Mouse (Mus musculus) forelimb bud, embryonic 11.5 days (tissue): ENCODE results near the gene Poc5.

Source experiments
- DNase-seq: peaks from one replicate; pipeline ENCODE4 v3.0.0-alpha.2; 2012; ENCODE audit warnings: low read depth, low spot score

Gene Poc5

DNA sequence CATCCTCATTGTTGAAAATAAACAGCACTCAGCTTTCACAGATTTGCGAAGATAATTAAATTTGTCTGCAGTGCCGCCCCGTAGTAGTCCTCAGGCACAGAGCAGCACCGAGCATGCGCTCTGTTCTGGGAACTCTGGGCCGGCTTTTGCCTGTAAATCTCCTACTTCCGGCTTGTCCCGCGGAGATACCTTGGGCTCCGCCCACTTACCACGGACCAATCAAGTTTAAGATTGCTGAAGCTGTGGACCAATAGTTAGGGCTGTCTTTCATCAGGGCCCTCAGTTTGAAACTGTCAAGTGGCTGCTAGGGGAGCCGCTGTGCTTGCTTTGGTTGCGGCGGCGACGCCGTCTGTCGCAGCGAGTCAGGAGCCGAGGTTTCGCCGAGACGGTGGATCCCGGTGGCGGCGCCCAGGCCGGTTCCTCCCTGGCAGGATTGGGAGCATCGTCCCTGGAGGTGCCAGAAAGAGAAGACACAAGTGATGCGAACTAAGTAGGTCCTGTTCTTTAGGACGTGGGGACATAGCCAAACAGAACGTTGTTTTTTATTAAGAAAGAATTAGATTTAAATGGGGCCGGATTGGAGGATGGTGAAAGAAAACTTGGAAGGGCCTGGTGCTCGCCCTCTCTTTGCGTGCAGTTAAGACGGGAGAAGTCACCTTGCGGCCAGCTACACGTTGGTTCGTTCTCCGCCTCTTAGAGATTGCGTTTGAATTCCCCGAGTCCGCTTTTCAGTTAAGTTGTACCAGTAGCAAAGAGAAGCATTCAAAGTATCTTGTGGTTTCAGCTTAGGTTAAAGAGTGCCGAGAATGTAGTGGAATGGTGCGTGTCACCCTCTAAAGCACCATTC, at the start of gene Poc5:
Gene Poc5 (plus strand): TSS at position 253 of the 847 bp plus-strand sequence.
- peak; percentile 99 for DNase-seq

DNA sequence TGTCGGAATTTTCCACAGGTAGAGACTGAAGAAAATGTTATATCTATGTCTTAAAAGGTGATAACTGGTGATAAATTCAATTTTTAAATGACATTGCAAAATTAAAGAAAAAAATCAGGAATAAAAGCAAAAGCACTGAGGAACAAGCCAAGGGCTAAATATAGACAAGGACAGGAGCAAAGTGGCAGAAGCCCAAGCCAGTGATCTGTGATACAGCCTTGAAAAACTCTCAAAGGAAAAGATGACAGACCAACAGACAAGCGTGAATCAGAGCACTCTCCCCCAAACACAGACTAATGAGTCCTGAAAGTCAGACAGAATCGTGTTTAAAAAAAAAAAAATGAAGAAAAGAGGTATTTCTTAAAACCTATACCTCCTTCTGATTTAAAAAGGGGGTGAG, 46.6 kb upstream of the Poc5 start:
- no peak for DNase-seq

DNA sequence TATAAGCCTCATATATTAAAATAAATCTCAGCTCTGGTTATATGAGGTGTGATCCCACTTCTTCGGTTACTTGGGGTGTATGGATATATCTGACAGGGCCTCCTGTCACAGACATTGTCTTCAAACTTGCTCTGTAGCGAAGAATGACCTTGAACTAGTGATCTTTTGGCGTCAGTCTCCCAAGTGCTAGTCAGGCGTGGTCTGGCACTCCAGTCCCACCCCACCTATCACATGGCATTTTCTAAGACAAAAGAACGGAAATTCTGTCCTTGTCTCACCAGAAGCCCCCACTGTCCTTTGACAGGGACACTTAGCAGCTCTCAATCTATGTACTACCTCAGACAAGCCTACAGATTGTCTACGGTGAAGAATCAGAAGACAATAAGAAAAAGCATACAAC, 43.3 kb upstream of the Poc5 start:
- DNase-seq = no peak

DNA sequence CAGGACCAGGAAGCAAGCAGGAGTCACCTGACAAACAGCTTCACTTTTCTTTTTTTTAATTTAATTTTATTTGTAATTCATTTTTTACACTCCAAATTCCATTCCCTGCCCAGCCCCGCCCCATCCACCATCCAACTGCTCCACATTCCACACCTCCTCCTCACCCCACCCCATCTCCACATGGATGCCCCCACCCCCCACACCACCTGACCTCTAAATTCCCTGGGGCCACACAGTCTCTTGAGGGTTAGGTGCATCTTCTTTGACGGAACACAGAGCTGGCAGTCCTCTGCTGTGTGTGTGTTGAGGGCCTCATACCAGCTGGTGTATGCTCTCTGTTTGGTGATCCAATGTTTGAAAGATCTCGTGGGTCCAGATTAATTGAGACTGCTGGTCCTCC, 41.5 kb upstream of the Poc5 start:
- no peak for DNase-seq

DNA sequence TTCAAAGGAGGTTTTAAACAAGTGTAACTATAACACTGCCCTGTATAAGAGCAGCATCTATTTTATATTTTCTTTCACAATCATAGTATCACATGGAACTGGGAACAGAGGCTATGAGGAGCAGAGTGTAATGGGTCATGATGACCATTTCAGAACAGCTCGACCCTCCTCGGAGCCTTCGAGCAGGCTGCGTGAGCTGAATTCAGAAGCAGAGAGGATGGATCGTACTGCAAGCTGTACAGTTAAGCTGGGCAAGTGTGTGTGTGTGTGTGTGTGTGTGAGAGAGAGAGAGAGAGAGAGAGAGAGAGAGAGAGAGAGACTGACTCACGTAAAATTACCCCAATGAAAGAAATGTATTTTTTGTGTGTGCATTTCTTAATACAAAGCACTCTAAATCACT, 37.9 kb upstream of the Poc5 start:
- DNase-seq = no peak

DNA sequence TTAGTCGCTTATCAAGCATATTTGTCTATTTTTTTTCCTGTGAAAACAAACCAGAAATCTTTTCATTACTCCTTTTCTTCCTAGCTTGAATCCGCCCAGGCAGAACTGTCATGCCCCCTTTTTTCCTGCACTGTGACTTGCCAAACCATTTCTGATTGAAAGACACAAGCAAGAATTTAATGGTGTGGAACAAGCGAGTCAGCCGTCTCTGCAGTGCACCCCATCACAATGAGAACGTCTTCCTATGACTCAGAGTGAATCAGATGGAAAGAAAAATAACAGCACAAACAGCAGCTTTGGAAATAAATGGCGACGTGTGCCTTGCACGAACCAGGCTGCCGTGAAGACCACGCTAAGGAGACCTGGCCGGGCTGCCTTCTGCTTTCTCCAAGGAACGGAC, 36.8 kb upstream of the Poc5 start:
- DNase-seq = no peak

DNA sequence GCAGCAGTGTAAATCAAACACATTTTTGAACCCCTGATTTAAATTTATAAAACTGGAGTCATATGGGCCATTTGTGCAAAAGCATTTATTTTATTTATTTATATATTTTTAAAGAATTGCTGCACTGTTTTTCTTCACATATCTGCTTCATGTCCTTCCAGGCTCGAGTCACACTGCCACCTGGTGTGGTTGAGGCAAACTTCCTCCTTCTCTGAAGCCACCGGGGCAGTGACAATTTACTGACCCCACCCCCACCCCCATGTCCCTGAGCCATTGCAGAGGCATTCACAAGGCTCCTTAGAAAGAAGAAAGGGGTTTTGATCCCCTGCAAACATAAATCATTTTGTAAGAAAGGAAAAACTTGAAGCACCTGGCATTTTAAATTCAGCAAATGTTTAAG, 12.6 kb upstream of the Poc5 start:
- DNase-seq = no peak

DNA sequence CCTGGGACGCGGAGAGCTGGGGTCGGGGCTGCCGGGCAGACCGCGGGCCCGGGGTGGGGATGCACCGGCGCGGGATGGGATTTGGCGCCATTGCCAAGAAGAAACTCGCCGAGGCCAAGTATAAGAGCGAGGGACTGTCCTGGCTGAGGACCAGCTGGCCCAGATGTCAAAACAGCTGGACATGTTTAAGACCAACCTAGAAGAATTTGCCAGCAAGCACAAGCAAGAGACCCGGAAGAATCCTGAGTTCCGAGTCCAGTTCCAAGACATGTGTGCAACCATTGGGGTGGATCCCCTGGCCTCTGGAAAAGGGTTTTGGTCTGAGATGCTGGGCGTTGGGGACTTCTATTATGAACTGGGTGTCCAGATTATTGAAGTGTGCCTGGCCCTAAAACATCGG, 11.2 kb upstream of the Poc5 start:
- DNase-seq = no peak

DNA sequence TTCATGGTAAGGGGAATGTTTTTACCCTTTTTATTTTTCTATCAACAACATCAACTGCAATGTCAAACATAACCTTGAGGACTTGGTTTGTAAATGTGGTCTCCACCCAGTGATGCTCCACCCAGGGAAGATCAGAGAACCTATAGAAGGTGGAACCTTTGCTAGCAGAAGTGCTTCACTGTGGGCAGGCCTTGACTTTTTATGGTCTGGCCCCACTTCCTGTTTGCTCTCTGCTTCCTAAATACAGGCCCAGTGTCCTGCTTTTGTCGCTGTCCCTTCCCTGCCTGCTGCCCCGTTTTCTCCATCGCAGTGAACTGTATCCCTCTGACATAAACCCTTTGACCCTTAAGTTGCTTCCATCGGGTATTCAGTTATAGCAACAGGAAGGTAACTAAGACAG, 10.2 kb upstream of the Poc5 start:
- no peak for DNase-seq

DNA sequence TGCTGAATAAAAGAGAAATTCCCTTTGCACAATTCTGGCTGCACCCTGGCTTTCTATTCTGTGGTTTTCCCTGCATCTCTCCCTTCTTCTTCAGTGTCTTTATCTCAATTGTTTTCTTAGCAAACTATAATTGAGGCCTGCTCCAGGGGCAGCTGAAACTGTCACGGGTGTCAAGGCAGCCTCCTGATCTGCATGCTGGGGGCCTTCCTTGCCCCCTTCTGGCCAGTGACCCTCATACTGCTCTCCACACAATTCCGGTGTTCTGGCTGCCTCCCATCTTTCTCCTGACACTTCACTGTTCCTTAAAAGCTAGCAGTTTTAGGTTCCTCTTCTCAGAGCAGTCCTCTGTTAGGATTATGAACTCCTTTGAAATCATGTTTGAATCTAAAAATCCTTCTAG, 1.2 kb downstream of the Poc5 start:
- DNase-seq = no peak

DNA sequence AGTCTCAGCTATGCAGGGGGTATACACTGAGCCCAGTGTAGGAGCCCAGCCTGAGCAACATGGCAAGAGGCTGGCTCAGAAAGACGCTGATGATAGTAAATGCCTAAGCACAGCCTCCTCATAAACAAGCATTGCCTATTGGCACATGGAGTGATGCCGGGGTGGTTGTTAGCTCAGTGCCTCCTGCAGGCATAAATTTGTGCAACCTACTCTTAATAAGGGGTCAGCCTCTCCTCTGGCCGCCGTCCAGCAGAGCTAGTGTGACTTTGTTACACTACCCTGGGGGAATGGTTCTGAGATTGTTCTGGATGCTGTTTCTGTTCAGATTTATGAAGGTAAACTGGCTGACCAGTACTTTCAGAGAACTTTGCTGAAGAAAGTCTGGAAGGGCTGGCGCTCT, 13.2 kb downstream of the Poc5 start:
- DNase-seq = no peak

DNA sequence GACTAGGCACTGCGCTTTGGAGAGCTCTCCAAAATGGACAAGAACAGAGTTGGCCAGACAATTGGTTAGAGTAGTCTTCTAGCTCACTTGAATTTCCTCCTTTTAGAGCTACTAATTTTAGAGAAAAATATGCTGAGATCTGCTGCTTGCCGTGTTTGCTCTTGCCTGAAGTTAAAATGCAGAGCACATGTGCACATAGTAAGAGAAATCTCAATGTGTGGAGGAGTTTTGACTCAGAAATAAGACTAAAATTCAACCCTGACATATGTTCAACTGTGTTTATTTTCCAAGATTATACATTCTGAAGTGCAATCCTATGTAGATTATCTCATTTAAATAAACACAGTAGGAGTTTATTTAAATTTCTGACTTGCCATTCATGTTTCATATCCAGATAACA, 17.4 kb downstream of the Poc5 start:
- DNase-seq = no peak

DNA sequence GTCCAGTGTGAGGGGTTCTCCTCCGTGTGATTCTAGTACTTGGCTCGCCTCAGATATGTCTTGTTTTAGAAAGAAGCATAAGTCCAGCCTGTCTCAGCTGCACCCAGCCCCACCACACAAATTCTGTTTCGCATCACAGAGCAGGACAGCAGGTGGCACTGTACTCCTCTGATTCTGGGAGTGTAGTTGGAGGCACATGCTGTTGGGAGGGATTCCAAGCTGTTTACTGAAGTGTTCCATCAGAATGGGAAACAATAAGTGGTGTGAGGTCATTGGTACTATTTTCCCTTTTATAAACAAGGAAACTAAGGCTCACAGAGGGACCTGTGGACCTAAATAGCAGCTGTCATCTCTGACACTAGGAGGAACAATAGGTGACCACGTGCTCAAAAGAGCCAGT, 18.9 kb downstream of the Poc5 start:
- no peak for DNase-seq

DNA sequence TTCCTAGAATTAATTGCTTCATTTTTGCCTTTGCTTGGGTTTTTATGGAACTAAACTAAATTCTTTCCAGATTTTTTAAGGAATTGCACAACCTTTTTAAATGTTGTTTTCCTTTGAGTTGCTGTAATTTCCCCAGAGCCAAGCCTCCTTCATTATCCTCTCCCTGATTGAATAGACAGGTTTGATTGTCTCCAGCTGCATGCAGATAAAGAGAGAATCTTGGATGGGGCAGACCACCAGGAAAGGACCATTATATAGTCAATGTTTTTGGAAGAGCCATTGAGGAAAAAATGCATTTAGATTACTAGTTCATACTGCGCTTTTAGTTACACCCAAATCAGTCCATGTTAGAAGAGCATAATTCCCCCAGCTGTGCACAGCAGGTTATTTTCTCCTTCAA, 20.7 kb downstream of the Poc5 start:
- DNase-seq = no peak

DNA sequence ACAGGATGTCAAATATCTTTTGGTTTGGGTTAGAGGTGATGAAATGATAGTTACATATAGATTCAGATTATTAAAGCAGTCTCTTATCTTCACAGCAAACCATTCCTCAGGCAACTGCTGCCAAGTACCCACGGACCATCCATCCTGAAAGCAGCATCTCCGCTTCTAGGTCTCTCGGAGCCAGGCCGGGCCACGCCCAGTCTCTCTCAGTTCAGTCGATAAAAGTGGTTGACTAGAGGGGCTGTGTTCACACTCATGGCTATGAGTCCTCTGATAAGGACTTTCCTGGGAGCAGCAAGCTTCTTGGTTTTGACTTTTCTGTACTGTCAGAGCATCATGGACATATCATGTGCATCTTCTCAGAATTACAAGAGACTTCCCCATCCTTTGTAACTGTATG, 26.3 kb downstream of the Poc5 start:
- DNase-seq = no peak

DNA sequence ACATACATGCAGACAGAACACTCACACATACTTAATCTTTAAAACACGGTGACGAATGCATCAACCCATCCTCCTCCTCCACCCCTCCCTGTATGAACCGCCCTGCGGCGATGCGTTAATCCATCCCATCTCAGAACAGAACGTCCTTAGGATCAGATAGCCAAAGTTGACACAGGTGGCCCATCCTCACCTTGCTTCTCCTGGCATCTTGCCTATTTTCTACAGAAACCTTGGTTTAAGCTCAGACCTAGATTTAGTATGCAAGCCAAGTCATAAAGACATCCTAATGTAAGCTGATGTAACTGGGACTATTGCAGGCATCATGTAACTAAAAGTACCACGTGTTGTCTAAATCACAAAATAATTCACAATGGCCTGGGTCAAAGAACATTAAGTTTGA, 28.3 kb downstream of the Poc5 start:
- DNase-seq = no peak

DNA sequence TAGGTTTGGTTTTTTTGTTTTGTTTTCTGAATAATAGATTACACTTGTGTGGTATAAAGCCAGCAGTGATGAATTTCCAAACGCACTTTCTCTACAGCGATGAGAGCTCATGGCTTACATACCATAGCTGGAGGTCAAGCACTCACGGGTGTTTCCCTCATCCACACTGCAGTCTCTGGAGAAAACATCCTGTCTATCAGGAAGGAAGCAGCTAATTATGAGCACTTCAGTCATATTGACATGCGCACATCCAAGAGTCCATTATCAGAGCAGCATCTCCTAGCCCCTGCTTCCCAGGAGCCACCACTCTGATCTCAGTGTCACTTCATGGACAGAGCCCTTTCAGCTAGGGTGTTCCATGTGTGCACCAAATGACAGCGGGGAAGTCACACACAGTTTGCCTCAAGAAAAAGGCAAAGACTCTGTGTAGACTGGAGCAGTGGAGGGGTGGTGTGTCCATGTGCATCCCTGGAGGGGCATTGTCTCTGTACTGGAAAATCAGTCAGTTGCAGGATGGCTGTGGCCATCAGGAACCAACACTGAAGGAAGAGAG, 29.2 kb downstream of the Poc5 start:
- no peak for DNase-seq

DNA sequence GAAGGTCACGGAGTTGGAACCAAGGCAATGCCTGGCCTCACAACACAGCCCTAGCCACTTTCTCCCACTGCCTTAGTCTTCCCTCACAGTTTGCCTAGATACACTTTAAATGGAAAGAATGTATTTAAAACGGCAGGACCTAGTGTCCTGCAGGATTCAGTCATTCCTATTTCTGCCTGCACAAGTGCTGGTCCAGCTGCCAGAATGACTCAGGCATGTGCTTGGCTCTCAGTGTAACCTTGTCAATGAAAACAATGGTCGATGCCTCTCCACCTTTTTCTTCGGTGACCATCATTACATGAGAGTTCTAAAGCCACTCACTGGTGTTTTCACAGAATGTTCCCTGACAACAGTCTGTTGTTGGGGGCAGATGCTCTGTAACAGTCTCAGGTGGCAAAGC, 30.4 kb downstream of the Poc5 start:
- DNase-seq = no peak

DNA sequence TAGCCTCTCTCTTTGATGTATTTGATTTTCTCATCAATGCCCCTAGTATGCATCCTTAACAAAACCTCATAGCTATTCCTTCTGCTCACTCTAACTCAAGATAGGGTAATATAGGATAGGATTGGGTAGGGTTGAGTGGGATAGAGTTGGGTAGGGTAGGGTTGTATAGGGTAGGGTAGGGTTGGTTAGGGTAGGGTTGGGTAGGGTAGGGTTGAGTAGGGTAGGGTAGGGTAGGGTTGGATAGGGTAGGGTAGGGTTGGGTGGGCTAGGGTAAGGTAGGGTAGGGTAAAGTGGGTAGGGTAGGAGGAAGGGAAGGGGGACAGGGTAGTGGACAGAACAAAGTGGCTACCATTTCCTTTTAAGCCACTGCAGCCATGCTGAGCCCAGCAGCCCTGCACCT, 33.1 kb downstream of the Poc5 start:
- no peak for DNase-seq

DNA sequence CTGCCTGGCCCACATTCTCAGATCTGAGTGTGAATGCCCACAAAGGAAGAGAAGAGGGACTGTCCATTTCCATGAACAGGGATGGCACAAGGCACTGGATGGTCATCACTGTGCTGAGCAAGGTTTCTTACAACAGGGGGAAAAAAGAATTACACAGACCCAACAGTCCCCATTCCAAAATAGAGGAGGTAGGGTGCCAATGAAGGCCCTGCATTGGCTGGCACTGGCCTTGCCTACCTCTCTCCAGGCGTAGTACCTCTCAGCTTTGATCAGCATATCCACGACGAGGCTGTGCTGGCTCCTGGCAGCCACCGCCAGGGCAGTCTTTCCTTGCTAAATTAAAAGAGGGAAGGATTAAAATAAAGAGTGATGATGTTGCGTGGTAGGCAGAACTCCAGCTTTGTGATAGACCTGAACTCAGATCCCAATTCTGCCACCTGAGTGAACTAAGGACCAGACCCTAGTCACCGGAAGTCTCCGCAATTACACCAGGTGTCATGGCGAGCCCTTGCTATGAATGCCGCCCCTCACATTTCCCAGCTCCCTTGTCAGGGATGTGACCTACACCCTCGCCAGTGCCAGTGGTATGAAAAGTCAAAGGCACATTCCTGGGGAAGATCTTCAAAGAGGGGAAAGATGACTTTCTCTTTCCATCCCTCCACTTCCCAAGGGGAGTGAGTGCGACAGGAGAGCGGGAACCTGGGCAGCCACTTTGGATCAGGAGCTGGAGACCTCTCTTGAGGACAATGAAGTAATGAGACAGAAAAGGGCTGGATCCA, 36.6 kb downstream of the Poc5 start:
- no peak for DNase-seq

DNA sequence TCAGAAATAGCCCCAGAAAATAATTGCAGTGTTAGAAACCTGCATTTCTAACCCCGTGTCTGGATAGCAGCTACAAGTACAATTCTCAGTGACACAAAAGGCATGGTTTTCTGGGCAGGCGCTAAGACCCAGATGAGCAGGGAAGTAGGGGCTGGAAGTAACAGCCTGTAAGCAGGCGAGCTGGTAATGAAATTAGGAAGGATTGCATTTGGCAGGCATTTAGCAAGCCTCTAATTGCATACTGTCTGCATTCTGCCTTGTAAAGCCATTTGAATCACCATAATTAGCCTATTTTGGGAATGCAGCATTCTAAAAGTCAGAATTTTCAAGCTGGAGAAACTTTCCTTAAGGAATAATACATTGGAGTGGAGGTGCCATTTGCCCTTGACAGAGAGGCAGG, 38.0 kb downstream of the Poc5 start:
- DNase-seq = no peak

DNA sequence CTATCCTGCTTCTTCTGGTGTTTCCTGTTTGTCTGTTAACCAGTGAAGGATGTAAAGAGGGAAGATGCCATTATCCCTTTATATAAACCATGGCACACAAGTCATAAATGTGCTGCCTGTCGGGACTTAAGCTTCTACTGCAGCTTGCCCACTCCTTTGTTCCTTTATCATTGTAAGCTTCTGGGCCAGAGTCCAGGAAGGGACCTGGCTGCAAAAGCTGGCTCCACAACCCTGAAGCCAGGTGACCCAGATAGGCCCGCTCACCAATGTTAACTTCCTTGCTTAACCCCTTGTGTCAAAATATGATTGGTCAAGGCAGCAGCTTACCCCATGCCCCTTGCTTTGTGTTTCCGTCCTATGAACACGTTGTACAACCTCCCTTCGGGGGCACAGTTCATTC, 40.4 kb downstream of the Poc5 start:
- no peak for DNase-seq

DNA sequence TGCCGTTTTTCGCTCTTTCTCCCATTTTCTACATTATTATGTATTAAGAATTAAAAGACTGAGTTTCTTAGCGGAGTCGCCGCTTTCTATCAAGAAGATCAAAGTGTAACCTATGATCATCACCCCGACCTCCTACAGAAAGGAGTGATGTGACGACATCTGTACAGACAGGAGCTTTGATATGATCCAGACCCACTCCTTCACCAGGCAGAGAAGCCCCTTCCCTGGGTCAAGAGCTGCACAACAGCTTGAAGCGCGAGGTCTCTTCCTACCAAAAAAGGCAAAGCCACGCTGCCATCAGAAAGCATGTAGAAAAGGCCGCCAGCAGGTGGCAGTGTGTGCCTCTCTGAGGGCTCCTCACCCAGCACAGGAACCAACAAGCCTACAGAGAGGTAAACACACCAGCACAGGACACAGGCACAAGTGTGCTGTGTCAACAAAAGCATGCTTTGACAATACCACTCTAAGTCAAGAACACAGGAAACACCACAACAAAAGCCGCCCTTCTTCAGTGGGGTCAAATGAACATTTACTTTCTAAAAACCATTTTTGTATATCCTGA, 43.6 kb downstream of the Poc5 start:
- DNase-seq = peak; percentile 85
